Mouse (Mus musculus): ENCODE measurements at regions not wholly inside any gene's neighbourhood (a gene's known extent, or its start where the extent isn't known, plus 50 kb on each side); places are given as distances from the start of the nearest gene placed in this dataset.

GRCm38 (mm10) chr17:79282771-79283170 is 72.1 kb downstream of the Cdc42ep3 start:
- DNase-seq (ENCODE audit: low read depth, low spot score), result no peak

GRCm38 (mm10) chr17:79273551-79273950 is 81.3 kb downstream of the Cdc42ep3 start:
- DNase-seq (ENCODE audit: low read depth, low spot score), result no peak

GRCm38 (mm10) chr17:79259691-79260090 is 95.2 kb downstream of the Cdc42ep3 start:
- DNase-seq (ENCODE audit: low read depth, low spot score), result no peak

GRCm38 (mm10) chr17:79246962-79247902 is 107.7 kb downstream of the Cdc42ep3 start:
- no peak for DNase-seq (ENCODE audit: low read depth, low spot score)

GRCm38 (mm10) chr17:79244121-79244520 is 110.8 kb downstream of the Cdc42ep3 start:
- no peak for DNase-seq (ENCODE audit: low read depth, low spot score)

GRCm38 (mm10) chr17:79243426-79243825 is 111.5 kb downstream of the Cdc42ep3 start:
- no peak for DNase-seq (ENCODE audit: low read depth, low spot score)

GRCm38 (mm10) chr17:79241489-79241888 is 113.4 kb downstream of the Cdc42ep3 start:
- no peak for DNase-seq (ENCODE audit: low read depth, low spot score)

GRCm38 (mm10) chr17:79236244-79236781 is 118.6 kb downstream of the Cdc42ep3 start:
- DNase-seq (ENCODE audit: low read depth, low spot score), result no peak

- peak; percentile 81 for DNase-seq (ENCODE audit: low read depth, low spot score)
Measured at GRCm38 (mm10) chr17:79230653-79231489, 124.0 kb downstream of the Cdc42ep3 start.

- no peak for DNase-seq (ENCODE audit: low read depth, low spot score)
Measured at GRCm38 (mm10) chr17:79206563-79206962, 148.3 kb downstream of the Cdc42ep3 start.

- DNase-seq (ENCODE audit: low read depth, low spot score), result no peak
Measured at GRCm38 (mm10) chr17:79206111-79206510, 148.8 kb downstream of the Cdc42ep3 start.

- no peak for DNase-seq (ENCODE audit: low read depth, low spot score)
Measured at GRCm38 (mm10) chr17:79199814-79200491, 148.2 kb downstream of the Qpct start.

GRCm38 (mm10) chr17:79191871-79192373 is 140.2 kb downstream of the Qpct start:
- no peak for DNase-seq (ENCODE audit: low read depth, low spot score)

GRCm38 (mm10) chr17:79188282-79188681 is 136.6 kb downstream of the Qpct start:
- no peak for DNase-seq (ENCODE audit: low read depth, low spot score)

- no peak for DNase-seq (ENCODE audit: low read depth, low spot score)
Measured at GRCm38 (mm10) chr17:79180277-79181130, 128.8 kb downstream of the Qpct start.

GRCm38 (mm10) chr17:79177259-79177658 is 125.6 kb downstream of the Qpct start:
- no peak for DNase-seq (ENCODE audit: low read depth, low spot score)

GRCm38 (mm10) chr17:79176356-79176755 is 124.7 kb downstream of the Qpct start:
- DNase-seq (ENCODE audit: low read depth, low spot score), result no peak

GRCm38 (mm10) chr17:79175381-79175780 is 123.7 kb downstream of the Qpct start:
- DNase-seq (ENCODE audit: low read depth, low spot score), result no peak

GRCm38 (mm10) chr17:79172328-79172727 is 120.6 kb downstream of the Qpct start:
- no peak for DNase-seq (ENCODE audit: low read depth, low spot score)

- DNase-seq (ENCODE audit: low read depth, low spot score), result no peak
Measured at GRCm38 (mm10) chr17:79170690-79171089, 119.0 kb downstream of the Qpct start.
